Mouse (Mus musculus): ENCODE measurements at regions not wholly inside any gene's neighbourhood (a gene's known extent, or its start where the extent isn't known, plus 50 kb on each side); places are given as distances from the start of the nearest gene placed in this dataset.

DNA sequence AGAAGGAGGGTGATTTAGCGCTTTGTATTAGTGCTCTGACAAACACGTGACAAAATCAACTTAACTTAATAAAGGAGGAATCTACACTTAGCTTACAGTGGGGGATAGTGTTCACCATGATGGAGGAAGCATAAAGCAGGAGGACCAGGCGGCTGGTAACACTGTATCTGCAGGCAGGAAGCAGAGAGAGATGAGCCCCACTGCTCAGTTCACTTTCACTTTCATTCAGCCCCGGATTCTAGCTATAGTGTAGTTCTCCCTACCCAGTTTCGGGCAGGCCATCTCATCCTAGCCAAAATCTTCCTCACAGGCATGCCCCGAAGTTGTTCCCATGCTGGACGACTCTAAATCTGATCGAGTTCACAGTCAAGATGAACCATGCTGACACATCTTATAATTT is 71.3 kb upstream of the Ado start:
- H3K9me3 ChIP-seq (replicated peaks; ENCODE audit: control insufficient read depth, low read length) = no peaks in the 10 kb centered on the region
- 72% methylated on average over 8 of the region's 8 CpGs for WGBS
- H3K4me2 ChIP-seq (ENCODE audit: low read depth, low read length) = no peak overlapping the region
- H3K27ac ChIP-seq (ENCODE audit: low read depth) = no peak overlapping the region
- no peak for DNase-seq (ENCODE audit: low spot score)
- H3K27me3 ChIP-seq (ENCODE audit: control insufficient read depth, insufficient read depth, low read length) = no peaks in the 10 kb centered on the region
- ATAC-seq (ENCODE audit: insufficient read depth, low read depth) = no peak
- TF ChIP-seq EP300 (IDR thresholded peaks at IDR 0.05; ENCODE audit: low read depth) (no peak), CTCF (IDR thresholded peaks at IDR 0.05; ENCODE audit: low read depth) (no peak)
- no peaks in the 10 kb centered on the region for H3K36me3 ChIP-seq (replicated peaks; ENCODE audit: control insufficient read depth, insufficient read depth, low read length)
- H3K9ac ChIP-seq (replicated peaks; ENCODE audit: low read depth, low read length) = no peak overlapping the region
- no peaks in the 10 kb centered on the region for H3K4me1 ChIP-seq (ENCODE audit: control insufficient read depth, insufficient read depth)
- H3K4me3 ChIP-seq (ENCODE audit: low read depth, low read length) = no peak overlapping the region

DNA sequence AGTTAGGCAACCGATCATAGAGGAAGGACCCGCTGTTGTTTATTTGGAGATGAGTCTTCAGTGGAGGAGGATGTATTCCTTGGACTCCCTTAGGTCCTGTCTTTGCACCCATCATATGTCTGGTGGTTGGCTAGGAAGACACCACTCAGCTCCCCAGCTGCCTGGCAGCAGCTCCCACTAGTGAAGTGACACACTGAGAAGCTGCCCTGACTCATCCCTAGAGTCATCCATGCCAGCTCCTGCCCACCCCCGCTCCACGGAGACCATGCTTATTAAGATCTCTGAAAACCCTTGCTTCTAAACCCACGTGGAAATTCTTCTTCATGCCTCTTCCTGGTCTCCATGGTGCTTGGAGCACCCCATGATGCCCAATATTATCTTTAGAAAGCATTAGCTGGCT is 69.4 kb upstream of the Ado start:
- ATAC-seq (ENCODE audit: insufficient read depth, low read depth) (no peak), DNase-seq (ENCODE audit: low spot score) (no peak)
- WGBS = 82% methylated on average over 5 of the region's 5 CpGs
- H3K9me3 ChIP-seq (replicated peaks; ENCODE audit: control insufficient read depth, low read length) = no peaks in the 10 kb centered on the region
- no peak for TF ChIP-seq CTCF (IDR thresholded peaks at IDR 0.05; ENCODE audit: low read depth)
- TF ChIP-seq EP300 (IDR thresholded peaks at IDR 0.05; ENCODE audit: low read depth) = no peak
- H3K4me1 ChIP-seq (ENCODE audit: control insufficient read depth, insufficient read depth) = no peaks in the 10 kb centered on the region
- H3K27me3 ChIP-seq (ENCODE audit: control insufficient read depth, insufficient read depth, low read length) = no peaks in the 10 kb centered on the region
- no peak overlapping the region for H3K4me3 ChIP-seq (ENCODE audit: low read depth, low read length)
- no peaks in the 10 kb centered on the region for H3K36me3 ChIP-seq (replicated peaks; ENCODE audit: control insufficient read depth, insufficient read depth, low read length)
- H3K27ac ChIP-seq (ENCODE audit: low read depth) = no peak overlapping the region
- H3K9ac ChIP-seq (replicated peaks; ENCODE audit: low read depth, low read length) = no peak overlapping the region
- no peak overlapping the region for H3K4me2 ChIP-seq (ENCODE audit: low read depth, low read length)

DNA sequence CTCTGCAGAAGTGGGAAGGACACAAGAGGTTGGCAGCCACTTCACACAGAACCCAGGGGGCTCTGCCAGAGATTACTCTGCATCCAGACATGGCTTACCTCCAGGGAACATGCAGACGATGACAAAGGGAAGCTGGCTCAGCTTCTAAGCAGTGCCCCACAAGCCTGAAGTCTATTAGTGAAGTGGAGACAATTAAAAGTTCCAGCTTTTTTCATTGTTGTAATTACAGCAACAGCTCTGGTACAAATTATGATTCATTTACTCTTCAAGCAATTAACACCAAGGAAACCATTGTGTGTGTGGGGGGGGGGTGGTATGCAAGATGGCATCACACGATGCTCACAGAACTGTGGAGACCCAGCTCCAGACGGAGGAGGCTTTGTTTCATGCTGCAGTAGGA is 66.3 kb upstream of the Ado start:
- Histone ChIP-seq H3K4me1 (ENCODE audit: control insufficient read depth, insufficient read depth) (no peaks in the 10 kb centered on the region), H3K9ac (replicated peaks; ENCODE audit: low read depth, low read length) (no peak overlapping the region), H3K4me3 (ENCODE audit: low read depth, low read length) (no peak overlapping the region), H3K27me3 (ENCODE audit: control insufficient read depth, insufficient read depth, low read length) (no peaks in the 10 kb centered on the region), H3K9me3 (replicated peaks; ENCODE audit: control insufficient read depth, low read length) (no peaks in the 10 kb centered on the region), H3K36me3 (replicated peaks; ENCODE audit: control insufficient read depth, insufficient read depth, low read length) (no peaks in the 10 kb centered on the region), H3K27ac (ENCODE audit: low read depth) (no peak overlapping the region), H3K4me2 (ENCODE audit: low read depth, low read length) (no peak overlapping the region)
- no peak for ATAC-seq (ENCODE audit: insufficient read depth, low read depth)
- WGBS = 60% methylated on average over 3 of the region's 3 CpGs
- DNase-seq (ENCODE audit: low spot score) = no peak
- no peak for TF ChIP-seq CTCF (IDR thresholded peaks at IDR 0.05; ENCODE audit: low read depth)

DNA sequence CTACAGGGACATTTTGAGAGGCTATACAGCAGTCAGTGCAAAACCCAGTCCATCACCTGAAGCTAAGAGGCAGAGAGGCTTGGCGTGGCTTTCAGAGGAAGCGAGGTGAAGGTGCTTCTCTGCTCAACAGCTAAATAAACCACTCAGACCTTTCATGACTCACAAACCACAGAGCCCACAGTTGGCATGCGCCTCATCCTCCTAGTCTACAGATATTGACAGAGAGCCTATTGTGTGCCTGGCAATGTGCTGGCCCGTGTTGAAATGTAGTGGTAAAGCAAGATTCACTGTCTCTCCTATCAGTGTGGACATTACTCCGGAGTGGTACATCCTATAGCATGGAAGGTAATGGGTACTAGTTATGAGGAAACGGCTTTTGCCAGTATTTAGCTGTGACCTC is 61.9 kb upstream of the Ado start:
- TF ChIP-seq CTCF (IDR thresholded peaks at IDR 0.05; ENCODE audit: low read depth) = no peak
- TF ChIP-seq EP300 (IDR thresholded peaks at IDR 0.05; ENCODE audit: low read depth) = no peak
- H3K27ac ChIP-seq (ENCODE audit: low read depth) = no peak overlapping the region
- ATAC-seq (ENCODE audit: insufficient read depth, low read depth) = no peak
- no peak overlapping the region for H3K4me2 ChIP-seq (ENCODE audit: low read depth, low read length)
- no peaks in the 10 kb centered on the region for H3K27me3 ChIP-seq (ENCODE audit: control insufficient read depth, insufficient read depth, low read length)
- no peak for DNase-seq (ENCODE audit: low spot score)
- no peaks in the 10 kb centered on the region for H3K9me3 ChIP-seq (replicated peaks; ENCODE audit: control insufficient read depth, low read length)
- no peaks in the 10 kb centered on the region for H3K36me3 ChIP-seq (replicated peaks; ENCODE audit: control insufficient read depth, insufficient read depth, low read length)
- no peaks in the 10 kb centered on the region for H3K4me1 ChIP-seq (ENCODE audit: control insufficient read depth, insufficient read depth)
- no peak overlapping the region for H3K4me3 ChIP-seq (ENCODE audit: low read depth, low read length)
- 72% methylated on average over 6 of the region's 6 CpGs for WGBS
- H3K9ac ChIP-seq (replicated peaks; ENCODE audit: low read depth, low read length) = no peak overlapping the region

DNA sequence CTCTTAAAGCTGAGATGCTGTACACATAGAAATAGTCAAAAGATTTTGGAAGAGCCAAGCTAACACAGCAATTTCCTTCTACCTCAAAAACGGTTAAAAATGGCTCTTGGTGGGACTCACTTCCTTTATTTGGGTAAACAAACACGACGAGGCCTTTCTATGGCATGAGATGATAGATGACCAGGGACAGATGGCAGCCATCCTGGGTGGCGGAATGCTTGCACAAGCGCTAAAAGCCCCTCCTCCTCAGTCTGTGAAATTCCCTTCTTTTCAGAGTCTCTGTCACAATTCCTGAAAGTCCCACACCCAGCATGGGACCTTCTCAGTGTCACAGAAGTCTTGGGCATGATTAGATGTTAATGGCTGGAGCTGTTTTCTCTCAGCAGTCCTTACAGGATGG is 59.3 kb upstream of the Ado start:
- DNase-seq (ENCODE audit: low spot score) = no peak
- H3K27me3 ChIP-seq (ENCODE audit: control insufficient read depth, insufficient read depth, low read length) = no peaks in the 10 kb centered on the region
- no peak overlapping the region for H3K27ac ChIP-seq (ENCODE audit: low read depth)
- H3K9me3 ChIP-seq (replicated peaks; ENCODE audit: control insufficient read depth, low read length) = no peaks in the 10 kb centered on the region
- no peak overlapping the region for H3K4me3 ChIP-seq (ENCODE audit: low read depth, low read length)
- TF ChIP-seq EP300 (IDR thresholded peaks at IDR 0.05; ENCODE audit: low read depth) (no peak), CTCF (IDR thresholded peaks at IDR 0.05; ENCODE audit: low read depth) (no peak)
- no peak for ATAC-seq (ENCODE audit: insufficient read depth, low read depth)
- H3K4me2 ChIP-seq (ENCODE audit: low read depth, low read length) = no peak overlapping the region
- no peaks in the 10 kb centered on the region for H3K36me3 ChIP-seq (replicated peaks; ENCODE audit: control insufficient read depth, insufficient read depth, low read length)
- no peak overlapping the region for H3K9ac ChIP-seq (replicated peaks; ENCODE audit: low read depth, low read length)
- H3K4me1 ChIP-seq (ENCODE audit: control insufficient read depth, insufficient read depth) = no peaks in the 10 kb centered on the region
- WGBS = 41% methylated on average over 5 of the region's 5 CpGs

DNA sequence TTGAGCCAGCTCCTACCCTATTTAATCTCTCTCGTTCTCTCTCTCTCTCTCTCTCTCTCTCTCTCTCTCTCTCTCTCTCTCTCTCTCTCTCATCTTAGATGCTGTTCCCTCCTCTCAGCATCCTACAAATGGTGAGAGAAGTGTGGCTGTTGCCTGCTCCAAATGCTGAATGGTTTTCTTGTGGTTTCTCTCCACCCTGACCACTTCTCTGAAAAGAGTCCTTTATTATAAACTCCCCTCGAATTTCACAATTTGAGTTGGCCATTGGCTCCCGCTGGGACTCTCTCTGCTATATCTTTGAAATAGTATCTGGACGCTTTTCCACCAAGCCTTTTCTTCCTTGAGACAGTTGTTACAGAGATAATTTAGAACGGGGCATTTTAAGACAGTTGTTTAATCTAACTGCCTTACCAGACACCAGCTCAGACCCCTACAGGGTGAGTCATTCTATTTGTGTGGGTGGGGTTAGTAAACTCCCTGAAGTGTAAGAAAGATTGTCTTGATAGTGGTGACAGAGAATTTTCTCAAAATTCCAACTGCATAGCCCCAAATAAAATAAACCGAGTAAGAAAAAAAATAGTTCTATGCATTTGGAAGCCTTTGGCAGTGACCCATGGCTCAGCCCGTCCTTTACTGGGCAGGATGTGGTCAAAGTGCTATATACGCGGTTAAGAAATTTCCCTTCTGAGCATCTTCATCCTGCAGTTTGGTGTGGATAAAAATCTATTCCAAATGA is 58.7 kb upstream of the Ado start:
- Histone ChIP-seq H3K4me2 (ENCODE audit: low read depth, low read length) (no peak overlapping the region), H3K27me3 (ENCODE audit: control insufficient read depth, insufficient read depth, low read length) (no peaks in the 10 kb centered on the region), H3K9ac (replicated peaks; ENCODE audit: low read depth, low read length) (no peak overlapping the region), H3K4me1 (ENCODE audit: control insufficient read depth, insufficient read depth) (no peaks in the 10 kb centered on the region), H3K9me3 (replicated peaks; ENCODE audit: control insufficient read depth, low read length) (no peaks in the 10 kb centered on the region), H3K36me3 (replicated peaks; ENCODE audit: control insufficient read depth, insufficient read depth, low read length) (no peaks in the 10 kb centered on the region), H3K4me3 (ENCODE audit: low read depth, low read length) (no peak overlapping the region), H3K27ac (ENCODE audit: low read depth) (no peak overlapping the region)
- DNase-seq (ENCODE audit: low spot score) (no peak), ATAC-seq (ENCODE audit: insufficient read depth, low read depth) (no peak)
- WGBS = 52% methylated on average over 9 of the region's 9 CpGs
- TF ChIP-seq CTCF (IDR thresholded peaks at IDR 0.05; ENCODE audit: low read depth) = no peak
- no peak for TF ChIP-seq EP300 (IDR thresholded peaks at IDR 0.05; ENCODE audit: low read depth)

Measured in heart, postnatal 0 days (tissue).